Mouse (Mus musculus): Measurements from ENCODE around the gene Kcnh7. TPM values are rescaled to one million over a fixed set of nuclear protein-coding genes. Genes with fewer than 3 reads are reported as not detected.
"Not testable (repeated sequence)": the region's sequence is repeated elsewhere in the genome, so short reads cannot be mapped to it uniquely, and the experiment has no call there.

Gene Kcnh7
- polyA plus RNA-seq, 1 experiment = not detected

DNA sequence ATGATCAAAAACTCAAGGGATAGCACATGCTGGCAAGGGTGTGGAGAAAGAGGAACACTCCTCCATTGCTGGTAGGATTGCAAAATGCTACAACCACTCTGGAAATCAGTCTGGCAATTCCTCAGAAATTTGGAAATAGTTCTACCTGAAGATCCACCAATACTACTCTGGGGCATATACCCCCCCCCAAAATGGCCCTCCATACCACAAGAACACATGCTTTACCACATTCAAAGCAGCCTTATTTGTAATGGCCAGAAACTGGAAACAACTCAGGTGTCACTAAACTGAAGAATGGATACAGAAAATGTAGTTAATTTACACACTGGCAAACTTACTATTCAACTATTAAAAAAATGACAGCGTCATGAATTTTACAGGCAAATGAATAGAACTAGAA, 453.4 kb downstream of the Kcnh7 start:
- Histone ChIP-seq H3K9me3 (no peaks in the 10 kb centered on the region), H3K36me3 (replicated peaks; ENCODE audit: low read length) (no peaks in the 10 kb centered on the region), H3K27me3 (replicated peaks) (no peaks in the 10 kb centered on the region), H3K4me1 (no peaks in the 10 kb centered on the region), H3K4me3 (replicated peaks) (no peak overlapping the region)
- TF ChIP-seq GATA1 (IDR thresholded peaks at IDR 0.05; ENCODE audit: borderline replicate concordance, low read length) = no peak

DNA sequence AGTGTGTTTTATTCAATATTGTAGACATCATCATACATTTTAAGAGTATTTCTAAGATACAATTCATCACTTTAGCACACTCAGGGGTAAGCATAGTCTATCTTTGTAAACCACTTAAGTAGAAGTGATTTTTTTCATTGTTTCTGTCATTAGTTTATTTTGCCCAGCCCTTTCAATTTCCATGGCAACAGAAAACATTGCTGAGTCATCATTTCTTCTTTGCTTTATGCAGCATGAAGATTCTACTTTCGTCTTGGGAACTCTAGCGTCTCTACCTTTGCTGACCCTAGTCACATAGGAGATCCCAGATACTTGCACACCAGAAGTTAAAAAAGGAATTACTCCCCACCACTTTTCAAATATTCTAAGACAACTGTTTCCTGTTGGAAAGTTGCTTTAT, 456.4 kb downstream of the Kcnh7 start:
- no peak overlapping the region for H3K4me3 ChIP-seq (replicated peaks)
- no peaks in the 10 kb centered on the region for H3K27me3 ChIP-seq (replicated peaks)
- no peaks in the 10 kb centered on the region for H3K36me3 ChIP-seq (replicated peaks; ENCODE audit: low read length)
- no peaks in the 10 kb centered on the region for H3K9me3 ChIP-seq
- TF ChIP-seq FLI1 (IDR thresholded peaks at IDR 0.05; ENCODE audit: low read length) = no peak
- no peak for TF ChIP-seq GATA1 (IDR thresholded peaks at IDR 0.05; ENCODE audit: borderline replicate concordance, low read length)
- no peaks in the 10 kb centered on the region for H3K4me1 ChIP-seq

DNA sequence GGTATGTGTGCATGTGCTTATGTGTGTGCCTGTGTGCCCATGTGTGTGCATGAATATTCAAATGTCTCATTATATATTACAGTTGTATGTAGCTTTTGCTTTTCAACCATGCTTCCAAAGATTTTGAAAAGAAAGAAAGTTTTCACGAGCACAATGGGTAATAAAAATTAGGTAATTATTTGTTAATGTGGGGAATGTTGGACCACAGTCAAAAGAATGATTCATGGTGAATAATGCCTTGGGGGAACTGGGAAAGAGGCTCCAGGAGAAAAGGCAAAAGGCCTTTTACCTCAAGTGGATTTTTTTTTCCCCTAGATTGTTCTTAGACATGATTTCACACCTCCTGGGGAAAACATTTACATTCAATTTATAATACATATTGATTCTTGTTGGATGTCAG, 458.1 kb downstream of the Kcnh7 start:
- Histone ChIP-seq H3K27me3 (replicated peaks) (no peaks in the 10 kb centered on the region), H3K9me3 (no peaks in the 10 kb centered on the region)
- TF ChIP-seq GATA1 (IDR thresholded peaks at IDR 0.05; ENCODE audit: borderline replicate concordance, low read length) = no peak
- no peak for TF ChIP-seq FLI1 (IDR thresholded peaks at IDR 0.05; ENCODE audit: low read length)

DNA sequence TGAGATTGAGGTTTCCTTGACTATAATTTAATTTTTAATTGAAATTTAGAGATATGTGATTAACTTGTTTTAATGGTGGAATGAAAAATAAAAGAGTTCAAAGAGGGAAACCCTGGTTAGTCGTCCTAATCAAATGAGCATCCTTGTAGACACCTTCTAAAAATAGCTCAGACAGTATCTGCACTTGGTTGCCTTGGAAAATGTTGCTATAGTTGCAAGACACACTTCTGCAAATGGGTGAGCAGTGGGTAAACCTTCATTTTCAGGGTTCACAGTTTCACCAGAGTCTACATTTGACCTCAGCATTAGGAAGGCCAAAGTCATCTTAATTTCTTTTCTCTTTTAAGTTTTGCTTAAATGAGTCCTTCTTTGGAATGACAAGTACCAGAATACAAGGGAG, 465.7 kb downstream of the Kcnh7 start:
- no peak for TF ChIP-seq FLI1 (IDR thresholded peaks at IDR 0.05; ENCODE audit: low read length)
- TF ChIP-seq GATA1 (IDR thresholded peaks at IDR 0.05; ENCODE audit: borderline replicate concordance, low read length) = no peak
- no peaks in the 10 kb centered on the region for H3K4me1 ChIP-seq
- no peaks in the 10 kb centered on the region for H3K36me3 ChIP-seq (replicated peaks; ENCODE audit: low read length)
- H3K27me3 ChIP-seq (replicated peaks) = no peaks in the 10 kb centered on the region
- no peaks in the 10 kb centered on the region for H3K9me3 ChIP-seq
- no peak overlapping the region for H3K4me3 ChIP-seq (replicated peaks)

More for the DNA sequence above, 458.1 kb downstream of the Kcnh7 start:
- Histone ChIP-seq H3K4me1 (no peaks in the 10 kb centered on the region), H3K4me3 (replicated peaks) (no peak overlapping the region), H3K36me3 (replicated peaks; ENCODE audit: low read length) (no peaks in the 10 kb centered on the region)

DNA sequence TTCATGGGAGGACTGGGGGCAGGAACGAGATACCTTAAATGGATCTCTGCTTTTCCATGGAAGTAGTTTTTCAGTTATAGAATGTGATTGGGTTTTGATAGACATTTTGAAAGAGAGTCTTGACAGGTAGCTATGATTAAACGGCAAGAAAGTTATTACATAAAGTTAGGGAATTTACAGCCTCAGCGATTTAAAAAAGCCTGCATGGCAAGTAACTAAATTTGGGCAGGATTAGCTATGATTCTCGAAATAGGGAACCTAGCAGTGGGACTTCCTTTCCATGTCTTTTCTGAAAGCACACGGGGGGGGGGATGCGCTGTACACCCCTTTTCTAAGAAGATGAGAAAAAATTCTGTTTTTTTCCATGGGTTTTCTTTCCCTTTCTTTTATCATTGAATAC, 466.8 kb downstream of the Kcnh7 start:
- no peaks in the 10 kb centered on the region for H3K9me3 ChIP-seq
- no peak for TF ChIP-seq FLI1 (IDR thresholded peaks at IDR 0.05; ENCODE audit: low read length)
- no peak for TF ChIP-seq GATA1 (IDR thresholded peaks at IDR 0.05; ENCODE audit: borderline replicate concordance, low read length)
- H3K4me1 ChIP-seq = no peaks in the 10 kb centered on the region
- no peak overlapping the region for H3K4me3 ChIP-seq (replicated peaks)
- H3K27me3 ChIP-seq (replicated peaks) = no peaks in the 10 kb centered on the region
- H3K36me3 ChIP-seq (replicated peaks; ENCODE audit: low read length) = no peaks in the 10 kb centered on the region

DNA sequence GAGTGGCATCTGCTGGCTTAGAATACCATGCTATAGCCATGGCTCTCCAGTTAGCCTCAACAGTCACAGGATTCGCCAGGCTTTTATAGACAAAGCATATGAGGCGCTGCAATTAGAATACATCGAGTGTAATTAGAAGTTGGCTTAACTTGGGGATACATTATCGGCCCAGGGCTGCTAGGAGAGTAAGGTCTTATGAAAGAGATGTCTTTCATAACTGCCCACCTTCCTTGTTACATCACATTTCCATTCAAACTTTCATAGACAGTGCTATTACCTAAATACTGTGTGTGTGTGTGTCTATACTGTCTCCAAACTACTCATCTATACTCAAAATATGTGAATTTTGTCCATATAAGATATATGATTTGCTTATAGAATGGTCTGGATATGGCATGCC, 468.8 kb downstream of the Kcnh7 start:
- Histone ChIP-seq H3K9me3 (no peaks in the 10 kb centered on the region), H3K27me3 (replicated peaks) (no peaks in the 10 kb centered on the region), H3K4me3 (replicated peaks) (no peak overlapping the region), H3K36me3 (replicated peaks; ENCODE audit: low read length) (no peaks in the 10 kb centered on the region), H3K4me1 (no peaks in the 10 kb centered on the region)
- TF ChIP-seq FLI1 (IDR thresholded peaks at IDR 0.05; ENCODE audit: low read length) = no peak
- no peak for TF ChIP-seq GATA1 (IDR thresholded peaks at IDR 0.05; ENCODE audit: borderline replicate concordance, low read length)

DNA sequence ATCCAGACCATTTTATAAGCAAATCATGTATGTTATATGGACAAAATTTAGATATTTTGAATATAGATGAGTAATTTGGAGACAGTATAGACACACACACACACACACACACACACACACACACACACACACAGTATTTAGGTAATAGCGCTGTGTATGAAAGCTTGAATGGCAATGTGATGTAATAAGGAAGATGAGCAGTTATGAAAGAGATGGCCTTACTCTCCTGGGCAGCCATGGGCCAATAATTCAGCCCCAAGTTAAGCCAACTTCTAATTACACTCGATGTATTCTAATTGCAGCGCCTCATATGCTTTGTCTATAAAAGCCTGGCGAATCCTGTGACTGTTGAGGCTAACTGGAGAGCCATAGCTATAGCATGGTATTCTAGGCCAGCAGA, 469.7 kb downstream of the Kcnh7 start:
- not testable (repeated sequence) for H3K4me3 ChIP-seq (replicated peaks); H3K4me1 ChIP-seq; H3K27me3 ChIP-seq (replicated peaks); H3K36me3 ChIP-seq (replicated peaks; ENCODE audit: low read length); H3K9me3 ChIP-seq

DNA sequence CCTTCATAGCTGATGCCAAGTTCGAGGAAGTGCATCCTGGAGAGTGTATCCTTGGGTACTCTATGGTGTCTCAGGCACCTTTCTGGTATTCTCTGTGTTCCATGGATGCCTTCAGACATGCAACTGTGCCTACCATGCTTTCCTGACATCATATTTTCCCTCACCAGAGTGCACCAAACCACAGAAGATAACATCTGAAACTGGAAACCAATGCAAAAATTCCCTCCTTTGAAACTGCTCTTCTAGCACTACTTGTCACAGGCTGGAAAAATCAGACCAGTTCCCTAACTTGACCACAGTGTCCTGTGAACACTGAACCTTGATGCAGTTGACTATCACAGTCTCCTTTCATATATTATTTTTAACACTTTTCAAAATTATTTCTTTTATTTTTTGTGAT, 474.5 kb downstream of the Kcnh7 start:
- Histone ChIP-seq H3K4me3 (replicated peaks) (no peak overlapping the region), H3K27me3 (replicated peaks) (no peaks in the 10 kb centered on the region), H3K9me3 (no peaks in the 10 kb centered on the region), H3K4me1 (no peaks in the 10 kb centered on the region), H3K36me3 (replicated peaks; ENCODE audit: low read length) (no peaks in the 10 kb centered on the region)
- TF ChIP-seq GATA1 (IDR thresholded peaks at IDR 0.05; ENCODE audit: borderline replicate concordance, low read length) (no peak), FLI1 (IDR thresholded peaks at IDR 0.05; ENCODE audit: low read length) (no peak)

DNA sequence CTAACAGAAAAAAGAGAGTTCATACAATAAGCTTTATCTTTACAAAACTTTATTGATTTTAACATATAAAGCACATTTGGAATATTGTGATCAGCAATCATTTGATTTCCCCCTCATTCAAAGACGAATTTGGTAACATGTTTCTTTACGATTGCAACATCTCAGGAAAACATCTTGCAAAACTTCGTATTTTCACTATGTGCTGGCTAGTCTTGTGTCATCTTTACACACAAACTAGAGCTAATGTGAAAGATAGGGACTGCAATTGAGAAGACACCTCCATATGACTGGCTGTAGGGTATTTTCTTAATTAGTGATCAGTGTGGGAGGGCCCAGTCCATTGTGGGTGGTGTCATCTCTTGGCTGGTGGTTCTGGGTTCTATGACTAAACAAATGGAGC, 477.8 kb downstream of the Kcnh7 start:
- H3K4me1 ChIP-seq = no peaks in the 10 kb centered on the region
- H3K27me3 ChIP-seq (replicated peaks) = no peaks in the 10 kb centered on the region
- no peaks in the 10 kb centered on the region for H3K9me3 ChIP-seq
- TF ChIP-seq GATA1 (IDR thresholded peaks at IDR 0.05; ENCODE audit: borderline replicate concordance, low read length) (no peak), FLI1 (IDR thresholded peaks at IDR 0.05; ENCODE audit: low read length) (no peak)
- H3K4me3 ChIP-seq (replicated peaks) = no peak overlapping the region
- H3K36me3 ChIP-seq (replicated peaks; ENCODE audit: low read length) = no peaks in the 10 kb centered on the region

DNA sequence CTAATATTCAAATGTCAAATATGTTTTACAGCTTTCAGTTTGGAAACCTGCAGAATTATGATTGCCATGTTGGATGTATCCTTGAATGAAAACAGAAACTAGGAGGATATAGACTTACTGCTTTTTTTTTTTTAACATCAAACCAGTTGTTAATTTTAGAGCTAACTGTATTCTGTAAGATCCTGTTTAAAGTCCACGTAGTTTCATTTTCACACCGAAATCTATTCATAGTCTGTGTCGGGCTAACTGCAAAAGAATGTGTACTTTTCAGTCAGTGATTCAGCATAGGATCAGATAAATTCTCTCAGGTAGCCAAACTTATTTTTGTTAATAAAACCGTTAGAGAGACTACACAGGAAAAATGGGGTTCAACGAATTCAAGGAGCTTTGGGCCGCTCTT, 498.2 kb downstream of the Kcnh7 start:
- Histone ChIP-seq H3K9me3 (no peaks in the 10 kb centered on the region), H3K36me3 (replicated peaks; ENCODE audit: low read length) (peaks cover 3% of the 10 kb centered on the region), H3K4me3 (replicated peaks) (peak overlapping the region; percentile 33), H3K27me3 (replicated peaks) (no peaks in the 10 kb centered on the region), H3K4me1 (peaks cover 18% of the 10 kb centered on the region)
- TF ChIP-seq FLI1 (IDR thresholded peaks at IDR 0.05; ENCODE audit: low read length) = no peak
- TF ChIP-seq GATA1 (IDR thresholded peaks at IDR 0.05; ENCODE audit: borderline replicate concordance, low read length) = no peak

DNA sequence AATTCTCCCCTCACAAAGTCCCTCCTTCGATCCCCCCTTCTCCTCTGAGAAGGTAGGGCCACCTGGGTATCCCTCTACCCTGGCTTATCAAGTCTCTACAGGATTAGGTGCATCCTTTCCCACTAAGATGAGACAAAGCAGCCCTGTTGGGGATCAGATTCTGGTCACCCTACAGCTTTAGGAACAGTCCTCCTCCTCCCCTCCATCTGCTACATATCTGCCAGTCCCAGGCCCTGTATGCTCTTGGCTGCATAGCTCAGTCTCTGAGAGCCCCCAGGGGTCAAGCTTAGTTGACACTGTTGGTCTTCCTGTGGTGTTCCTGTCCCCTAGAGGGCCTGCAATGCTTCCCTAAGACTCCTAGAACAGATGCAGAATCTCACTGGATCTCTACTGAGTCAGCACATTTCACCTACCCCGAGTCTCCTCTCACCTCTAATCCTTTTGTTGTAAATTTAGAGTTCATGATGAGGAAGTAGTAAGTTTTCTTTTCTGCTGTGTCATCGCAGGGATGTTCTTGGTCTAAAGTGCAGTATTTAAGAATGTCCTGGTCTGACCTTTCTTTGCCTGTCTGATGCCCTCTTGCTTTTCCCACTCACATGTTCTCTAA, 499.0 kb downstream of the Kcnh7 start:
- H3K4me3 ChIP-seq (replicated peaks) = peak overlapping the region; percentile 64
- TF ChIP-seq GATA1 (IDR thresholded peaks at IDR 0.05; ENCODE audit: borderline replicate concordance, low read length) = no peak
- no peak for TF ChIP-seq FLI1 (IDR thresholded peaks at IDR 0.05; ENCODE audit: low read length)
- no peaks in the 10 kb centered on the region for H3K27me3 ChIP-seq (replicated peaks)
- peaks cover 3% of the 10 kb centered on the region for H3K36me3 ChIP-seq (replicated peaks; ENCODE audit: low read length)
- H3K4me1 ChIP-seq = peaks cover 18% of the 10 kb centered on the region
- H3K9me3 ChIP-seq = no peaks in the 10 kb centered on the region
